23 mouse cellular contexts compared by ENCODE assay signal in the genomic region with DNA sequence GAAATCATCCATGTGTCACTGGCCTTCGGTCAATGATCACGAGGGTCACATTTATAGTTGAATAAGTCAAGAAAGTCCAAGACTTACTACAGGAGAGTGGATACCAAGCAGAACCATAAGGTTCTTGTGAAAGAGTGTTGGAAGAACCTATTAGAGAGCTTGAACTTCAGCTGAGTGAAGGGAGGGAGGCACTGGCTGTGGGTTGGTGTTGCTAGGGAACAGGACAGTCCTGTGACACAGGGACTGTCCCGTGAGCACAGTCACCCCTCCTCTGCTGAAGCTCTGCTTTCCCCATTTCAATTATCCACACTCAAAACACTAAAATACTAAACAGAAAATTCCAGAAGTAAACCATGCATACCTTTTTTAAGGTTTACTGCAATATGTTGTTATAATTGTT. TPM values are rescaled to one million over a fixed set of nuclear protein-coding genes. Genes with fewer than 3 reads are reported as not detected.
A peak's percentile ranks its signal among the peaks of the same experiment; 100 is the strongest.
DNase-seq lines count a peak whose midpoint lies in the region; ATAC-seq and TF ChIP-seq lines count a peak whose summit lies in the region.
"Not testable (repeated sequence)": the region's sequence is repeated elsewhere in the genome, so short reads cannot be mapped to it uniquely, and the experiment has no call there.
"Had no signal": no experiment of that assay in that cellular context is flagged by ENCODE, and none has a peak within 500 bp of the region (broad histone marks: within the 10 kb centered on the region; RNA-seq: fewer than 3 reads in every experiment).

No protein-coding gene starts in this region.

- WGBS in heart, embryonic 16.5 days: 57% methylated on average over 3 of the region's 3 CpGs
- WGBS in intestine, embryonic 14.5 days: 65% methylated on average over 3 of the region's 3 CpGs
- 61% methylated on average over 3 of the region's 3 CpGs for WGBS in kidney, postnatal 0 days
- WGBS in midbrain, embryonic 12.5 days: 59% methylated on average over 3 of the region's 3 CpGs

- not testable (repeated sequence) for TF ChIP-seq EP300 in CH12.LX (IDR thresholded peaks at IDR 0.05; ENCODE audit: low read length)

- H3K4me2 ChIP-seq in CH12.LX (ENCODE audit: insufficient read depth, low read depth, poor library complexity, severe bottlenecking); heart, embryonic 16.5 days (ENCODE audit: low read depth, low read length); intestine, embryonic 14.5 days (ENCODE audit: low read length); kidney, postnatal 0 days (ENCODE audit: low read length); midbrain, embryonic 12.5 days (replicated peaks): not testable (repeated sequence)

- peaks cover 0 to 29% of the 10 kb centered on the region in 2 experiments; a peak in 2 of 4 replicates for H3K4me1 ChIP-seq in CH12.LX (ENCODE audit: control insufficient read depth in 1 of 2, insufficient read depth in 2 of 2)
- H3K4me1 ChIP-seq in heart, embryonic 16.5 days (ENCODE audit: control insufficient read depth, insufficient read depth, low read length); intestine, embryonic 14.5 days (replicated peaks; ENCODE audit: control insufficient read depth, insufficient read depth, low read length); kidney, postnatal 0 days (replicated peaks; ENCODE audit: insufficient read depth, low read length); midbrain, embryonic 12.5 days: not testable (repeated sequence)

- not testable (repeated sequence) for TF ChIP-seq CTCF in CH12.LX (conservative IDR thresholded peaks at IDR 0.05 in 1 of 2, IDR thresholded peaks at IDR 0.05 in 1 of 2; ENCODE audit: low read depth in 2 of 2, low read length in 2 of 2); kidney, postnatal 0 days (IDR thresholded peaks at IDR 0.05; ENCODE audit: low read depth)

- in situ Hi-C loops in CH12.LX (cut with MboI; ENCODE audit: low pct_ligation_motif_present, low pct_unique_long_range_greater_than_20kb, low sequenced_read_pairs): loop anchor here (25.0 kb wide), 1 partner anchor 187 kb away; no protein-coding TSS in a partner anchor

- peak; percentile 45 for DNase-seq in CD4-positive, CD25-positive, alpha-beta regulatory T cell, adult 2 months (ENCODE audit: low read depth, low spot score)
- DNase-seq in CH12.LX (ENCODE audit: extremely low read depth): peak; percentile 82
- peak; percentile 36 for DNase-seq in induced T-regulatory cell, adult 2 months (ENCODE audit: low read depth)
- DNase-seq in intestine, embryonic 14.5 days (ENCODE audit: low spot score): peak; percentile 46
- DNase-seq in kidney, postnatal 0 days (ENCODE audit: low spot score): not testable (repeated sequence)

- H3K4me3 ChIP-seq in CH12.LX (replicated peaks in 1 of 3; ENCODE audit: low read depth in 2 of 3, low read length in 2 of 3, poor library complexity in 1 of 3); heart, embryonic 16.5 days (ENCODE audit: low read length); intestine, embryonic 14.5 days (ENCODE audit: low read depth, low read length); kidney, postnatal 0 days (replicated peaks; ENCODE audit: low read depth, low read length); midbrain, embryonic 12.5 days: not testable (repeated sequence)

- H3K79me2 ChIP-seq in CH12.LX (replicated peaks; ENCODE audit: control insufficient read depth, extremely low read depth, insufficient read depth, poor library complexity, severe bottlenecking): not testable (repeated sequence)

- H3K27ac ChIP-seq in CH12.LX (ENCODE audit: insufficient read depth, low read depth); heart, embryonic 16.5 days (ENCODE audit: low read length); intestine, embryonic 14.5 days (ENCODE audit: low read depth); kidney, postnatal 0 days; midbrain, embryonic 12.5 days (replicated peaks): not testable (repeated sequence)

- not testable (repeated sequence) for TF ChIP-seq POLR2A in CH12.LX (IDR thresholded peaks at IDR 0.05; ENCODE audit: low read depth, low read length)

- dilution Hi-C loops in CH12.LX (cut with MboI; ENCODE audit: extremely low pct_ligation_motif_present, extremely low pct_unique_long_range_greater_than_20kb, low sequenced_read_pairs): not testable (repeated sequence)

- not testable (repeated sequence) for H3K36me3 ChIP-seq in CH12.LX (replicated peaks in 1 of 2; ENCODE audit: control insufficient read depth in 1 of 2, insufficient read depth in 1 of 2, low read length in 1 of 2); heart, embryonic 16.5 days (ENCODE audit: control insufficient read depth, insufficient read depth); intestine, embryonic 14.5 days (ENCODE audit: control insufficient read depth, insufficient read depth, low read length); kidney, postnatal 0 days (ENCODE audit: insufficient read depth, low read length); midbrain, embryonic 12.5 days

- not testable (repeated sequence) for H3K9ac ChIP-seq in CH12.LX (ENCODE audit: insufficient read depth, low read depth); heart, embryonic 16.5 days (ENCODE audit: low read length); intestine, embryonic 14.5 days (ENCODE audit: low read length); kidney, postnatal 0 days (ENCODE audit: low read depth, low read length); midbrain, embryonic 12.5 days (replicated peaks)

- not testable (repeated sequence) for H3K27me3 ChIP-seq in CH12.LX (replicated peaks); heart, embryonic 16.5 days (ENCODE audit: control insufficient read depth, insufficient read depth, low read length); intestine, embryonic 14.5 days (replicated peaks; ENCODE audit: control insufficient read depth, insufficient read depth, low read length); kidney, postnatal 0 days (ENCODE audit: insufficient read depth, low read length); midbrain, embryonic 12.5 days

- ATAC-seq in activated CD4-positive, CD25-positive, alpha-beta regulatory T cell, adult 4 months: peak; percentile 73
- ATAC-seq in heart, embryonic 16.5 days (replicated peaks; ENCODE audit: extremely low read depth, insufficient read depth, low FRiP score): 0 out of 2 replicates have a peak, but pooled peaks have one; percentile 11
- ATAC-seq in intestine, embryonic 14.5 days (replicated peaks; ENCODE audit: low FRiP score, low TSS enrichment, low read depth): not testable (repeated sequence)
- ATAC-seq in kidney, postnatal 0 days (replicated peaks; ENCODE audit: low FRiP score, low read depth): peak; percentile 10; the same call in 1 of the 2 replicates
- 0 out of 2 replicates have a peak, but pooled peaks have one; percentile 6 for ATAC-seq in midbrain, embryonic 12.5 days (ENCODE audit: low FRiP score, low read depth)

- TF ChIP-seq RAD21 in CH12.LX (IDR thresholded peaks at IDR 0.05; ENCODE audit: low read depth, low read length): not testable (repeated sequence)

- H3K9me3 ChIP-seq in CH12.LX (replicated peaks; ENCODE audit: low read length): not testable (repeated sequence)
- H3K9me3 ChIP-seq in heart, embryonic 16.5 days (replicated peaks; ENCODE audit: control insufficient read depth, low read length): peaks cover 14% of the 10 kb centered on the region
- H3K9me3 ChIP-seq in intestine, embryonic 14.5 days (ENCODE audit: control insufficient read depth, low read length): peaks cover 11% of the 10 kb centered on the region
- H3K9me3 ChIP-seq in kidney, postnatal 0 days (replicated peaks; ENCODE audit: low read length): peaks cover 13% of the 10 kb centered on the region; the same call in 1 of the 2 replicates
- H3K9me3 ChIP-seq in midbrain, embryonic 12.5 days: peaks cover 32% of the 10 kb centered on the region

TF ChIP-seq in CH12.LX, 34 proteins besides CTCF, POLR2A, EP300 and RAD21:
- TF ChIP-seq BHLHE40 (IDR thresholded peaks at IDR 0.05; ENCODE audit: low read depth, low read length): peak; percentile 39; the same call in 1 of the 2 replicates
TF ChIP-seq in CH12.LX: peak in this region for 1; not testable (repeated sequence) for 33.

RNA-seq across cellular contexts. Expression of a gene that starts 40.3 kb away (rescaled TPM):
- total RNA-seq in CH12.LX (2012; rRNA removed) (not detected in 2 replicates), CH12.LX (2014; rRNA removed) (not detected in 2 replicates)
- not detected in 2 replicates for polyA plus RNA-seq in CH12.LX (2012; ENCODE audit: insufficient read length, low read depth)
- not detected for polyA plus RNA-seq in activated CD4-positive, CD25-positive, alpha-beta regulatory T cell, adult 4 months (2017; shearing (Covaris generic))
- not detected in 2 replicates for polyA plus RNA-seq in heart, embryonic 16.5 days (2015; fragmentation: Nextera tagmentation; extraction: Ambion mirVana)
- not detected in 2 replicates for polyA plus RNA-seq in intestine, embryonic 14.5 days (2014; fragmentation: Nextera tagmentation; extraction: Ambion mirVana)
- not detected in 2 replicates for polyA plus RNA-seq in kidney, postnatal 0 days (2015; fragmentation: Nextera tagmentation; extraction: Ambion mirVana)
- polyA plus RNA-seq in midbrain, embryonic 12.5 days (2016; fragmentation: Nextera tagmentation; extraction: Ambion mirVana): not detected in 2 replicates
- total RNA-seq: common myeloid progenitor, adult 5-6 weeks; ES-E14 had no signal
- polyA plus RNA-seq: brain, embryonic 14.5 days; embryonic facial prominence, embryonic 11.5 days; embryonic facial prominence, embryonic 13.5 days; embryonic facial prominence, embryonic 15.5 days; erythroblast, embryonic 14.5 days; forebrain, embryonic 10.5 days; forebrain, embryonic 12.5 days; forebrain, embryonic 14.5 days; forebrain, embryonic 16.5 days; Patski had no signal

RNA-seq across cellular contexts. Expression of a gene that starts 58.3 kb away (rescaled TPM):
- total RNA-seq in CH12.LX (2012; rRNA removed) (not detected in 2 replicates), CH12.LX (2014; rRNA removed) (not detected in 2 replicates)
- not detected in 2 replicates for polyA plus RNA-seq in CH12.LX (2012; ENCODE audit: insufficient read length, low read depth)
- polyA plus RNA-seq in activated CD4-positive, CD25-positive, alpha-beta regulatory T cell, adult 4 months (2017; shearing (Covaris generic)): not detected
- polyA plus RNA-seq in heart, embryonic 16.5 days (2015; fragmentation: Nextera tagmentation; extraction: Ambion mirVana): not detected in 2 replicates
- polyA plus RNA-seq in intestine, embryonic 14.5 days (2014; fragmentation: Nextera tagmentation; extraction: Ambion mirVana): not detected in 2 replicates
- polyA plus RNA-seq in kidney, postnatal 0 days (2015; fragmentation: Nextera tagmentation; extraction: Ambion mirVana): not detected in 2 replicates
- polyA plus RNA-seq in midbrain, embryonic 12.5 days (2016; fragmentation: Nextera tagmentation; extraction: Ambion mirVana): not detected in 2 replicates
- total RNA-seq: adrenal gland, adult 2 months; adrenal gland, postnatal 10 days; adrenal gland, postnatal 4 days; common myeloid progenitor, adult 5-6 weeks; ES-E14 had no signal
- polyA plus RNA-seq: brain, embryonic 14.5 days; embryonic facial prominence, embryonic 11.5 days; embryonic facial prominence, embryonic 13.5 days; embryonic facial prominence, embryonic 15.5 days; erythroblast, embryonic 14.5 days; forebrain, embryonic 10.5 days; forebrain, embryonic 12.5 days; forebrain, embryonic 14.5 days; forebrain, embryonic 16.5 days; Patski had no signal
